Mouse (Mus musculus) intestine, embryonic 16.5 days (tissue): Measurements from ENCODE around the gene Tbc1d22b. TPM values are rescaled to one million over a fixed set of nuclear protein-coding genes. Genes with fewer than 3 reads are reported as not detected.
"Not testable (repeated sequence)": the region's sequence is repeated elsewhere in the genome, so short reads cannot be mapped to it uniquely, and the experiment has no call there.

Source experiments
- ATAC-seq: fragments of 200-750 bp; cut with Nextera tagmentation; 2 replicates; pipeline ENCODE4 v1.8.0; 2017; ENCODE audit warnings: moderate TSS enrichment, moderate library complexity
- H3K27ac ChIP-seq: fragments of 300-500 bp; sonication (generic); 2 replicates; pipeline ENCODE4 v1.5.1; 2014; ENCODE audit warnings: mild to moderate bottlenecking, low read length
- H3K27me3 ChIP-seq: fragments of 300-500 bp; sonication (generic); replicated peaks from 2 replicates; pipeline ENCODE4 v1.6.1; 2014; ENCODE audit warnings: low read length, control low read depth, mixed read lengths; ENCODE audit not compliant: control insufficient read depth, insufficient read depth
- H3K36me3 ChIP-seq: fragments of 300-500 bp; sonication (generic); 2 replicates; pipeline ENCODE4 v1.6.1; 2014; ENCODE audit warnings: low read length, control low read depth; ENCODE audit not compliant: control insufficient read depth, insufficient read depth
- H3K4me1 ChIP-seq: fragments of 300-500 bp; sonication (generic); 2 replicates; pipeline ENCODE4 v1.6.1; 2014; ENCODE audit warnings: low read length, control low read depth, mixed read lengths; ENCODE audit not compliant: control insufficient read depth, insufficient read depth
- H3K4me2 ChIP-seq: fragments of 300-500 bp; sonication (generic); 2 replicates; pipeline ENCODE4 v1.6.1; 2014; ENCODE audit warnings: low read depth, low read length, control low read depth
- H3K4me3 ChIP-seq: fragments of 300-500 bp; sonication (generic); 2 replicates; pipeline ENCODE4 v1.5.1; 2014; ENCODE audit warnings: mild to moderate bottlenecking, low read length
- H3K9ac ChIP-seq: fragments of 300-500 bp; sonication (generic); 2 replicates; pipeline ENCODE4 v1.6.1; 2014; ENCODE audit warnings: low read depth, low read length
- H3K9me3 ChIP-seq: fragments of 300-500 bp; sonication (generic); 2 replicates; pipeline ENCODE4 v1.6.1; 2016; ENCODE audit warnings: low read length, control low read depth; ENCODE audit not compliant: control insufficient read depth
- WGBS: fragments of 180-500 bp; shearing (Covaris S2); extraction: QIAGEN DNeasy Blood & Tissue Kit; methylation state at CpG from one replicate; pipeline ENCODE4 v1.1.7; 2014; 5-methylcytosine and 5-hydroxymethylcytosine counted together
- polyA plus RNA-seq: library from polyadenylated mRNA; unstranded; fragments of >200 nt; fragmentation: Nextera tagmentation; extraction: Ambion mirVana; gene quantifications from 2 replicates; pipeline ENCODE4 v1.2.1, GENCODE M21; 2015

The Tbc1d22b gene
- polyA plus RNA-seq, 1 experiment from 2014 or later = 12.6 TPM

DNA sequence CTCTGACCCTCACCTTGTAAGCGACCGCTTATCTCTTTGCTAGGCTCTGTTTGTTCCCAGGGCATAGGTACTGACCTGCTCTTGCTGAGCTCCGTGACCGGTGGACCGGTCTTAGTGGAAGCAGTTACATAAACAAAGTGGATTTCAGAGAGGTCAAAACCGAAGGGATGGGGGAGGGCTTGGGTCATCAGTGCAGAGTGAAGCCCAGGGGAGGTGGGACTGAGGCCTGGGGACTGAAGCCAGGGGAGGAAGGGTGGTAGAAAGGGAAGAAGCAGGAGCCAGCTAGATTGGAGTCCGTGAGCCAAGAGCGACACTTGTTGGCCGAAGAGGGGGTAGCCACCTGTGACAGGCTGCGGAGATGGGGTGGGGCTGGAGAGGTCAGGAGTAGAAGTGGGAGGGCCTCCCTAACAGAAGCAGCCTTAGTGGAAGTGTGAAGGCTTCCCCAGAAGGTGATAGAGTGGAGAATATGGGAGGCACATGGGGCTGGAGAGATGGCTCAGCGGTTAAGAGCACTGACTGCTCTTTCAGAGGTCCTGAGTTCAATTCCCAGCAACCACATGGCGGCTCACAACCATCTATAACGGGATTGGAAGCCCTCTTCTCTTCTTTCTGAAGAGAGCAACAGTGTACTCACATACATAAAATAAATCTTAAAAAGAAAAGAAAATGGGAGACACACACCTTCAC lies 36.4 kb upstream of the Tbc1d22b start:
- Histone ChIP-seq H3K4me2 (no peak overlapping the region), H3K9me3 (no peaks in the 10 kb centered on the region)

DNA sequence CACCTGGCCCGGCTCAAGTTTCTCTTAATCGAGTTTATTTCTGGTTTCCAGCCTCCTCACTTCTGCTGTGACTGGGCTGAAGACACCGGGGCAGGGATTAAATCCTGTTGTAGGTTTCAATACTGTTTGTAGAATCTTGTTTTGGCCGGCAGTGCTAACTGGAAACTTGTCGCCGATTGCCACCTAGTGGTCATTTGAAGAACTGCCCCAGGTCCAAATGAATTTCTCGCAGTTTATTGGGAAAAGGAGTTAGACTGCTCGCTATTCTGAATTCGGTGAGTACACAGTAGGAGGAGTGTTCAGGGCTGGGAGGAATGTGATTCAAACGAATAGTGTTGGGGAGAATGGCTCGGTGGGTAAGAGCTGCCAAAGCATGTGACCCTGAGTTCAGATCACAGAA lies 35.1 kb upstream of the Tbc1d22b start:
- Histone ChIP-seq H3K36me3 (no peaks in the 10 kb centered on the region), H3K27ac (no peak overlapping the region), H3K9me3 (no peaks in the 10 kb centered on the region), H3K4me3 (no peak overlapping the region), H3K4me2 (no peak overlapping the region), H3K9ac (no peak overlapping the region), H3K27me3 (no peaks in the 10 kb centered on the region), H3K4me1 (no peaks in the 10 kb centered on the region)
- no peak for ATAC-seq
- WGBS = 2% methylated on average over 11 of the region's 11 CpGs

More for the DNA sequence above, 36.4 kb upstream of the Tbc1d22b start:
- no peaks in the 10 kb centered on the region for H3K27me3 ChIP-seq
- no peaks in the 10 kb centered on the region for H3K36me3 ChIP-seq
- WGBS = 30% methylated on average over 13 of the region's 13 CpGs
- H3K9ac ChIP-seq = no peak overlapping the region
- ATAC-seq = peak; percentile 73
- H3K27ac ChIP-seq = no peak overlapping the region
- H3K4me1 ChIP-seq = no peaks in the 10 kb centered on the region
- H3K4me3 ChIP-seq = no peak overlapping the region

DNA sequence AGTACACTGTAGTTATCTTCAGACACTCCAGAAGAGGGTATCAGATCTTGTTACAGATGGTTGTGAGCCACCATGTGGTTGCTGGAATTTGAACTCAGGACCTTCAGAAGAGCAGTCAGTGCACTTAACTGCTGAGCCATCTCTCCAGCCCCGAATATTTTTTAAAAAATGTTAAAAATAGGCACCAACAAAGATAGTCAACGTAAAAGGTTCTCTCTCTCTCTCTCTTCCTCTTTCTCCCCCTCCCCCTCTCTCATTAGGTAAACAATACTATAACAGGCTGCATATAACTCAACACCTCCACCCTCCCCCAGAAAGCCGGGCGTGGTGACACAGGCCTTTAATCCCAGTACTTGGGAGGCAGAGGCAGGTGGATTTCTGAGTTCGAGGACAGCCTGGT lies 30.9 kb upstream of the Tbc1d22b start:
- not testable (repeated sequence) for H3K4me3 ChIP-seq, H3K4me2 ChIP-seq, H3K4me1 ChIP-seq, H3K27ac ChIP-seq, ATAC-seq, H3K9ac ChIP-seq, H3K9me3 ChIP-seq, H3K27me3 ChIP-seq, H3K36me3 ChIP-seq
- WGBS = 84% methylated on average over 5 of the region's 5 CpGs

DNA sequence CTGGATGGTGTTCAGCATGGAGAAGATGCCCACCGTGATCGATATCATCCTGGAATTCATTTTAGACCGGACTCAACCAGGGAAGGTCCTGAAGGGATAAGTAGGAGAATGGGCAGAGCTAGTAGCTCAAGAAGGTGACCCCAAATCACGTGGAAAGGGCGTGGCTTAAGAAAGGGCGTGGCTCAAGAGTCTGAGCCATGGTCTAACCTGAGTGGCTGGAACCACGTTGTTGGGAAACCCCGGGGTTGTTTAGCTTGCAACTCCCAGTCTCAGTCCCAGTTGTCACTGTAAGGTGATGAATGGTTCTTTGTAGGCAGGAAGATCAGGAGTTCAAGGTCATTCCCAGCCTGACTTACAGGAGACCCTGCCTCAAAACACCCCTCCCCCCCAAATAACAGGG lies 29.9 kb upstream of the Tbc1d22b start:
- Histone ChIP-seq H3K9me3 (no peaks in the 10 kb centered on the region), H3K27ac (no peak overlapping the region), H3K27me3 (no peaks in the 10 kb centered on the region), H3K4me2 (no peak overlapping the region), H3K36me3 (no peaks in the 10 kb centered on the region), H3K4me1 (no peaks in the 10 kb centered on the region), H3K9ac (no peak overlapping the region), H3K4me3 (no peak overlapping the region)
- no peak for ATAC-seq
- 68% methylated on average over 8 of the region's 8 CpGs for WGBS

DNA sequence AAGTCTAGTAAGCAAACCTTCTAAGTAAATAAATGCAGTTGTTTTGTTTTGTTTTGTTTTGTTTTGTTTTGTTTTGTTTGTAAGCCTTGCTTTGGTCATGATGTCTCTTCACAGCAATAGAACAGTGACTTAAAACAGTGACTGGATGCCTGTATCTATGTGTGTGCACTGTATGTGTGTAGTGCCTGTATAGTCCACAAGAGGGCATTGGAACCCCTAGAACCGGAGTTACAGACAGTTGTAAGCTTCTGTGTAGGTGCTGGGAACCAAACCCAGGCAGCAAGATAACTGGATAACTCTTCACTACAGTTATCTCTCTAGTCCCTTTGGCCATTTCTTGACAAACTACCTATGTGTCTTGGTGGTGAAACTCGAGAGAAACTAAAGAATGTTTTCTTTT lies 24.0 kb upstream of the Tbc1d22b start:
- Histone ChIP-seq H3K4me2 (no peak overlapping the region), H3K9ac (no peak overlapping the region), H3K27ac (no peak overlapping the region), H3K27me3 (no peaks in the 10 kb centered on the region), H3K9me3 (no peaks in the 10 kb centered on the region), H3K4me3 (no peak overlapping the region), H3K36me3 (no peaks in the 10 kb centered on the region), H3K4me1 (no peaks in the 10 kb centered on the region)
- WGBS = 80% methylated on average over 2 of the region's 2 CpGs
- no peak for ATAC-seq

DNA sequence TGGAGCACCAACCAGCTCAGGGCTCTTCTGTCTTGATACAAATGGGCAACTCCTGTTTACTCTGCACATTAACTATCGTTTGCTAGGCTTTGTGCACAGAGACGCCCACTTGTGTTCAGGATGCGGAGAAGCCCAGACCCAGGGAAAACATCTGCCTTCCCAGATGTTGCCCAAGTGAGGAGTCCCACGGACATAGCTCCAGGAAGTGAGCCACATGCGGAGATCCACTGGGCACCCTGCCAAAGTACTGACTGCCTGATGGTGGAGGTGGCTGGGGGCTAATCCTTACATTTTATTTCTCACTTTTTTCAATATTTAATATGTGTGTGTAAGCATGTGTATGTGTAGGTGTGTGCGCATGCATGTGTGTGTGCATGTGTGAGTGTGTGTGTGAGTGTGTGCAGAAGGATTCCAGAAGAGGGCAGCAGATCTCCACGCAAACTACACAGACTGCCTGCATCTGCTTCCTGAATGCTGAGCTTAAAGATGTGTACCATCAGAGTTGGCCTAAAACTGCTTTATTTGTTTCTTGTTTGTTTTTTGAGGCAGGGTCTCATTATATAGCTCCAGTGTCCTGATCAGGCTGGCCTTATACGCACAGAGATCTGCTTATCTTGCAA lies 20.9 kb upstream of the Tbc1d22b start:
- H3K9ac ChIP-seq = no peak overlapping the region
- H3K27me3 ChIP-seq = no peaks in the 10 kb centered on the region
- no peak for ATAC-seq
- no peak overlapping the region for H3K27ac ChIP-seq
- no peaks in the 10 kb centered on the region for H3K9me3 ChIP-seq
- WGBS = 68% methylated on average over 8 of the region's 8 CpGs
- no peaks in the 10 kb centered on the region for H3K4me1 ChIP-seq
- H3K4me2 ChIP-seq = no peak overlapping the region
- no peaks in the 10 kb centered on the region for H3K36me3 ChIP-seq
- no peak overlapping the region for H3K4me3 ChIP-seq

DNA sequence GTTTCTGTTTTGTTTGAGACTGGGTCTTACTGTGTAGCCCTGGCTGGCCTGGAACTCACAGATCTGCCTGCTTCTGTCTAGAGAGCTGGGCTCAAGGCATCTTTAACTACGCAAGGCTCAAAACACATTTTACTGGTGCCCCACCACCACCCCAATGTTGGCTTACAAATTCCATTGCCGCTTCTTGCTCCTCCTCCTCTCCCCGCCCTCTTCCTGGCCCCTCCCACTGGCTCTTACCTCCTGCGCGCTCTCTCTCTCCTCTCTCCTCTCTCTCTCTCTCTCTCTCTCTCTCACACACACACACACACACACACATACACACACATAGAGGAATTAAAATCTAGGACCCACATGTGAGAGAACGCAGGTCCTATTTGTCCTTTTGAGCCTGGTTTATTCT lies 19.1 kb upstream of the Tbc1d22b start:
- Histone ChIP-seq H3K9ac (no peak overlapping the region), H3K27me3 (no peaks in the 10 kb centered on the region), H3K4me3 (no peak overlapping the region), H3K4me1 (no peaks in the 10 kb centered on the region), H3K9me3 (no peaks in the 10 kb centered on the region), H3K4me2 (no peak overlapping the region), H3K36me3 (no peaks in the 10 kb centered on the region), H3K27ac (no peak overlapping the region)
- ATAC-seq = no peak
- 71% methylated on average over 6 of the region's 6 CpGs for WGBS

DNA sequence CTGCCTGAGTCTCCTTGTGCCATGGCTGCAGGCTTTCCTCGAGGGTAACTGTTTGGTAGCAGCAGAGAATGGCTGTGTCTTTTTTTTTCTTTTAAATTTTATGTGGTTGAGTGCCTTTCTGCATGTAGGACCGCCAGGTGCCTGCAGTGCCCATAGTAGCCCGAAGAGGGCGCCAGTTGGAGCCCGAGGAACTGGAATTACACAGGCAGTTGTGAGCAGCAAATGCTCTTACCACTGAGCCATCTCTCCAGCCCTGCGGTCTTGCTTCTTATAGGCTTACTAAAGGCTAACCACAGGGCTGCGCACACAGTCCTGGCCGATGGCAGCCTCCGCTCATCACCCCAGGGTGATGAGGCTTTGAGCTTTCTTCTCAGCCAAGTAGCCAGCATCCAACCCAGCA lies 18.3 kb upstream of the Tbc1d22b start:
- no peak overlapping the region for H3K4me2 ChIP-seq
- H3K4me3 ChIP-seq = no peak overlapping the region
- no peaks in the 10 kb centered on the region for H3K36me3 ChIP-seq
- no peaks in the 10 kb centered on the region for H3K4me1 ChIP-seq
- no peaks in the 10 kb centered on the region for H3K9me3 ChIP-seq
- H3K27me3 ChIP-seq = no peaks in the 10 kb centered on the region
- H3K9ac ChIP-seq = no peak overlapping the region
- WGBS = 78% methylated on average over 9 of the region's 9 CpGs
- H3K27ac ChIP-seq = no peak overlapping the region
- no peak for ATAC-seq

DNA sequence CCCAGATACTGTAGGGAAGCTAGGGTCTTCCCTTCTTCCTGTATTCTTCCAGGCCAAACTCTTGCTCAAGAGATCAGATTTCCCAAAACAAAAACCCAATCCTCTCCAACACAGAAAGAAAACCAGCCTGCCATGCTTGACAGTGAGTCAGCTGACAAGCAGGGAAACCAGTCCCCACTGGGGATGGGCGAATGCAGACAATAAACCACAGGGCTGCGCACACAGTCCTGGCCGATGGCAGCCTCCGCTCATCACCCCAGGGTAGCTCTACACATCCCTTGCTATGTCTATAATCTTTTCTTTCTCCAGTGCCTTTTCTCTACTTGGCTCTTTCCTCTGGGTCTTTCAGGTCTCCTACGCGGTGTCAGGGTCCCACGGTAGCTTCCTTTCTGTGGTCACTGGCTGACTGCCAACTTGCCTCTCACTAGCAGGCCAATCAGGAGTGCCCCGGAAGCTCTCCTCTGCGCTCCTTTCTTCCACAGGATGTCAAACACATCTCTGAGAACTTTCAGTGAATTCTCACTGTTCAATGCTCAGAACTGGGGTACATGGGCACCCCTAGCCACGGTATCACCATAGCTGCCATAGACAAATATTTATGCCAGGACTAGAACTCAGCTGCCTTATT lies 17.7 kb upstream of the Tbc1d22b start:
- ATAC-seq = no peak
- no peak overlapping the region for H3K4me2 ChIP-seq
- H3K27me3 ChIP-seq = no peaks in the 10 kb centered on the region
- no peak overlapping the region for H3K27ac ChIP-seq
- H3K9me3 ChIP-seq = no peaks in the 10 kb centered on the region
- H3K36me3 ChIP-seq = no peaks in the 10 kb centered on the region
- no peak overlapping the region for H3K4me3 ChIP-seq
- H3K4me1 ChIP-seq = no peaks in the 10 kb centered on the region
- H3K9ac ChIP-seq = no peak overlapping the region
- 60% methylated on average over 10 of the region's 10 CpGs for WGBS
